Mouse (Mus musculus) forebrain, embryonic 12.5 days (tissue): Measurements from ENCODE around the gene Mgat5. TPM values are rescaled to one million over a fixed set of nuclear protein-coding genes. Genes with fewer than 3 reads are reported as not detected.

Experiments used
- ATAC-seq: fragments of 200-750 bp; cut with Nextera tagmentation; 2 replicates; pipeline ENCODE4 v1.8.0; 2017; ENCODE audit warnings: moderate TSS enrichment; ENCODE audit not compliant: low FRiP score
- H3K27ac ChIP-seq: fragments of 300-500 bp; sonication (generic); 2 replicates; pipeline ENCODE4 v1.5.1; 2016; ENCODE audit warnings: mild to moderate bottlenecking
- H3K27me3 ChIP-seq: fragments of 300-500 bp; sonication (generic); 2 replicates; pipeline ENCODE4 v1.6.1; 2016; ENCODE audit warnings: mild to moderate bottlenecking
- H3K36me3 ChIP-seq: fragments of 300-500 bp; sonication (generic); replicated peaks from 2 replicates; pipeline ENCODE4 v1.6.1; 2016; ENCODE audit warnings: mild to moderate bottlenecking
- H3K4me1 ChIP-seq: fragments of 300-500 bp; sonication (generic); 2 replicates; pipeline ENCODE4 v1.6.1; 2016
- H3K4me2 ChIP-seq: fragments of 300-500 bp; sonication (generic); 2 replicates; pipeline ENCODE4 v1.6.1; 2016; ENCODE audit warnings: mild to moderate bottlenecking, moderate library complexity
- H3K4me3 ChIP-seq: fragments of 300-500 bp; sonication (generic); replicated peaks from 2 replicates; pipeline ENCODE4 v1.5.1; 2016; ENCODE audit warnings: mild to moderate bottlenecking
- H3K9ac ChIP-seq: fragments of 300-500 bp; sonication (generic); 2 replicates; pipeline ENCODE4 v1.6.1; 2016; ENCODE audit warnings: mild to moderate bottlenecking
- H3K9me3 ChIP-seq: fragments of 300-500 bp; sonication (generic); 2 replicates; pipeline ENCODE4 v1.6.1; 2016
- WGBS: fragments of 180-500 bp; shearing (Covaris S2); methylation state at CpG from one replicate; pipeline ENCODE4 v1.1.7; 2016; 5-methylcytosine and 5-hydroxymethylcytosine counted together
- polyA plus RNA-seq: library from polyadenylated mRNA; unstranded; fragments of >200 nt; fragmentation: Nextera tagmentation; extraction: Ambion mirVana; gene quantifications from 2 replicates; pipeline ENCODE4 v1.2.1, GENCODE M21; 2016

The Mgat5 gene
- polyA plus RNA-seq, 1 experiment from 2014 or later, result 9.7 TPM

- H3K27ac ChIP-seq, result no peak overlapping the region
- no peak for ATAC-seq
- H3K4me3 ChIP-seq, result no peak overlapping the region
- no peaks in the 10 kb centered on the region for H3K27me3 ChIP-seq
- WGBS, result 40% methylated on average over 8 of the region's 8 CpGs
- H3K9ac ChIP-seq, result no peak overlapping the region
- H3K36me3 ChIP-seq, result no peaks in the 10 kb centered on the region
- H3K9me3 ChIP-seq, result no peaks in the 10 kb centered on the region
- H3K4me2 ChIP-seq, result no peak overlapping the region
- H3K4me1 ChIP-seq, result peaks cover 9% of the 10 kb centered on the region
Observed at GRCm38 (mm10) chr1:127313652-127314350, 109.0 kb downstream of the Mgat5 start.

- Histone ChIP-seq H3K36me3 (no peaks in the 10 kb centered on the region), H3K9me3 (no peaks in the 10 kb centered on the region), H3K4me2 (no peak overlapping the region), H3K4me3 (no peak overlapping the region), H3K27ac (no peak overlapping the region), H3K9ac (no peak overlapping the region), H3K27me3 (no peaks in the 10 kb centered on the region), H3K4me1 (peaks cover 12% of the 10 kb centered on the region)
- WGBS, result 87% methylated on average over 13 of the region's 13 CpGs
- no peak for ATAC-seq
Observed at GRCm38 (mm10) chr1:127315763-127316627, 111.2 kb downstream of the Mgat5 start.

GRCm38 (mm10) chr1:127316651-127317050 is 111.8 kb downstream of the Mgat5 start:
- WGBS, result 65% methylated on average over 6 of the region's 6 CpGs
- H3K27ac ChIP-seq, result no peak overlapping the region
- ATAC-seq, result no peak
- H3K4me1 ChIP-seq, result peaks cover 12% of the 10 kb centered on the region
- no peaks in the 10 kb centered on the region for H3K36me3 ChIP-seq
- no peaks in the 10 kb centered on the region for H3K9me3 ChIP-seq
- no peak overlapping the region for H3K4me3 ChIP-seq
- H3K27me3 ChIP-seq, result no peaks in the 10 kb centered on the region
- no peak overlapping the region for H3K4me2 ChIP-seq
- H3K9ac ChIP-seq, result no peak overlapping the region

GRCm38 (mm10) chr1:127317541-127317940 is 112.7 kb downstream of the Mgat5 start:
- Histone ChIP-seq H3K9me3 (no peaks in the 10 kb centered on the region), H3K4me3 (no peak overlapping the region), H3K9ac (no peak overlapping the region), H3K36me3 (no peaks in the 10 kb centered on the region), H3K4me1 (peaks cover 12% of the 10 kb centered on the region), H3K27me3 (no peaks in the 10 kb centered on the region), H3K4me2 (no peak overlapping the region), H3K27ac (no peak overlapping the region)
- ATAC-seq, result no peak
- WGBS, result 85% methylated on average over 9 of the region's 9 CpGs

GRCm38 (mm10) chr1:127318486-127318885 is 113.7 kb downstream of the Mgat5 start:
- Histone ChIP-seq H3K36me3 (peaks cover 7% of the 10 kb centered on the region; the same call in 1 of the 2 replicates), H3K4me3 (no peak overlapping the region), H3K9me3 (no peaks in the 10 kb centered on the region), H3K27ac (no peak overlapping the region), H3K4me1 (peaks cover 10% of the 10 kb centered on the region), H3K9ac (no peak overlapping the region), H3K27me3 (no peaks in the 10 kb centered on the region), H3K4me2 (no peak overlapping the region)
- WGBS, result 86% methylated on average over 7 of the region's 7 CpGs
- no peak for ATAC-seq

- Histone ChIP-seq H3K4me2 (no peak overlapping the region), H3K9ac (no peak overlapping the region), H3K4me1 (peaks cover 3% of the 10 kb centered on the region; the same call in 1 of the 2 replicates), H3K27ac (no peak overlapping the region), H3K4me3 (no peak overlapping the region), H3K36me3 (peaks cover 9% of the 10 kb centered on the region; the same call in 1 of the 2 replicates), H3K9me3 (no peaks in the 10 kb centered on the region), H3K27me3 (no peaks in the 10 kb centered on the region)
- WGBS, result 90% methylated on average over 6 of the region's 6 CpGs
- no peak for ATAC-seq
Observed at GRCm38 (mm10) chr1:127319768-127320167, 115.0 kb downstream of the Mgat5 start.

- Histone ChIP-seq H3K9ac (no peak overlapping the region), H3K27ac (no peak overlapping the region), H3K4me3 (no peak overlapping the region), H3K9me3 (no peaks in the 10 kb centered on the region), H3K36me3 (peaks cover 9% of the 10 kb centered on the region; the same call in 1 of the 2 replicates), H3K27me3 (no peaks in the 10 kb centered on the region), H3K4me2 (no peak overlapping the region), H3K4me1 (peaks cover 3% of the 10 kb centered on the region; the same call in 1 of the 2 replicates)
- ATAC-seq, result no peak
- WGBS, result 89% methylated on average over 10 of the region's 10 CpGs
Observed at GRCm38 (mm10) chr1:127320956-127321355, 116.1 kb downstream of the Mgat5 start.

GRCm38 (mm10) chr1:127321638-127322037 is 116.8 kb downstream of the Mgat5 start:
- H3K27ac ChIP-seq, result no peak overlapping the region
- no peaks in the 10 kb centered on the region for H3K27me3 ChIP-seq
- no peaks in the 10 kb centered on the region for H3K9me3 ChIP-seq
- H3K4me1 ChIP-seq, result peaks cover 3% of the 10 kb centered on the region; the same call in 1 of the 2 replicates
- ATAC-seq, result no peak
- H3K4me3 ChIP-seq, result no peak overlapping the region
- no peak overlapping the region for H3K9ac ChIP-seq
- 91% methylated on average over 3 of the region's 3 CpGs for WGBS
- peaks cover 9% of the 10 kb centered on the region; the same call in 1 of the 2 replicates for H3K36me3 ChIP-seq
- no peak overlapping the region for H3K4me2 ChIP-seq

- Histone ChIP-seq H3K4me2 (no peak overlapping the region), H3K4me3 (no peak overlapping the region), H3K27me3 (no peaks in the 10 kb centered on the region), H3K9me3 (no peaks in the 10 kb centered on the region), H3K36me3 (peaks cover 9% of the 10 kb centered on the region; the same call in 1 of the 2 replicates), H3K4me1 (peaks cover 3% of the 10 kb centered on the region; the same call in 1 of the 2 replicates), H3K27ac (no peak overlapping the region), H3K9ac (no peak overlapping the region)
- WGBS, result 74% methylated on average over 5 of the region's 5 CpGs
- no peak for ATAC-seq
Observed at GRCm38 (mm10) chr1:127322169-127322805, 117.5 kb downstream of the Mgat5 start.

- Histone ChIP-seq H3K27me3 (no peaks in the 10 kb centered on the region), H3K9ac (no peak overlapping the region)
- 83% methylated on average over 8 of the region's 8 CpGs for WGBS
Observed at GRCm38 (mm10) chr1:127325601-127326198, 120.9 kb downstream of the Mgat5 start.

GRCm38 (mm10) chr1:127327773-127328172 is 123.0 kb downstream of the Mgat5 start:
- H3K36me3 ChIP-seq, result peaks cover 9% of the 10 kb centered on the region; the same call in 1 of the 2 replicates
- H3K9ac ChIP-seq, result no peak overlapping the region
- H3K4me1 ChIP-seq, result no peaks in the 10 kb centered on the region; the same call in 1 of the 2 replicates
- 80% methylated on average over 6 of the region's 6 CpGs for WGBS
- no peak overlapping the region for H3K27ac ChIP-seq
- no peak overlapping the region for H3K4me2 ChIP-seq
- H3K27me3 ChIP-seq, result no peaks in the 10 kb centered on the region
- no peaks in the 10 kb centered on the region for H3K9me3 ChIP-seq
- no peak overlapping the region for H3K4me3 ChIP-seq
- no peak for ATAC-seq

More at GRCm38 (mm10) chr1:127325601-127326198, 120.9 kb downstream of the Mgat5 start:
- Histone ChIP-seq H3K4me2 (no peak overlapping the region), H3K27ac (no peak overlapping the region), H3K4me3 (no peak overlapping the region), H3K36me3 (peaks cover 9% of the 10 kb centered on the region; the same call in 1 of the 2 replicates), H3K9me3 (no peaks in the 10 kb centered on the region), H3K4me1 (no peaks in the 10 kb centered on the region; the same call in 1 of the 2 replicates)
- no peak for ATAC-seq
